Mouse (Mus musculus) embryonic facial prominence, embryonic 11.5 days (tissue): ENCODE data around the gene Defb36. TPM values are rescaled to one million over a fixed set of nuclear protein-coding genes. Genes with fewer than 3 reads are reported as not detected.

ENCODE experiments used
- ATAC-seq: fragments of 200-750 bp; cut with Nextera tagmentation; replicated peaks from 2 replicates; pipeline ENCODE4 v1.8.0; 2017; ENCODE audit warnings: low read depth; ENCODE audit not compliant: insufficient number of reproducible peaks, low FRiP score, low TSS enrichment
- DNase-seq: peaks from one replicate; pipeline ENCODE4 v3.0.0-alpha.2; 2015; ENCODE audit warnings: low spot score
- H3K27ac ChIP-seq: fragments of 300-500 bp; sonication (generic); replicated peaks from 2 replicates; pipeline ENCODE4 v1.5.1; 2014; ENCODE audit warnings: mild to moderate bottlenecking, low read depth, low read length, control low read depth
- H3K27me3 ChIP-seq: fragments of 300-500 bp; sonication (generic); 2 replicates; pipeline ENCODE4 v1.6.1; 2014; ENCODE audit warnings: mild to moderate bottlenecking, low read length, moderate library complexity, mixed read lengths; ENCODE audit not compliant: control insufficient read depth, insufficient read depth
- H3K36me3 ChIP-seq: fragments of 300-500 bp; sonication (generic); replicated peaks from 2 replicates; pipeline ENCODE4 v1.6.1; 2014; ENCODE audit warnings: low read depth, mild to moderate bottlenecking, low read length, moderate library complexity, mixed read lengths; ENCODE audit not compliant: control insufficient read depth, insufficient read depth
- H3K4me1 ChIP-seq: fragments of 300-500 bp; sonication (generic); 2 replicates; pipeline ENCODE4 v1.6.1; 2014; ENCODE audit warnings: low read length, mixed read lengths; ENCODE audit not compliant: control insufficient read depth, insufficient read depth
- H3K4me2 ChIP-seq: fragments of 300-500 bp; sonication (generic); 2 replicates; pipeline ENCODE4 v1.6.1; 2014; ENCODE audit warnings: low read depth, mild to moderate bottlenecking, control low read depth, low read length, moderate library complexity
- H3K4me3 ChIP-seq: fragments of 300-500 bp; sonication (generic); 2 replicates; pipeline ENCODE4 v1.5.1; 2014; ENCODE audit warnings: low read depth, low read length, control low read depth
- H3K9ac ChIP-seq: fragments of 300-500 bp; sonication (generic); replicated peaks from 2 replicates; pipeline ENCODE4 v1.6.1; 2014; ENCODE audit warnings: mild to moderate bottlenecking, control low read depth, low read length
- H3K9me3 ChIP-seq: fragments of 300-500 bp; sonication (generic); replicated peaks from 2 replicates; pipeline ENCODE4 v1.6.1; 2016; ENCODE audit warnings: mild to moderate bottlenecking, low read length, inconsistent platforms, mixed read lengths; ENCODE audit not compliant: control insufficient read depth
- WGBS: fragments of 180-500 bp; shearing (Covaris S2); extraction: QIAGEN DNeasy Blood & Tissue Kit; methylation state at CpG from one replicate; pipeline ENCODE4 v1.1.7; 2014; 5-methylcytosine and 5-hydroxymethylcytosine counted together
- polyA plus RNA-seq: library from polyadenylated mRNA; unstranded; fragments of >200 nt; fragmentation: Nextera tagmentation; extraction: Ambion mirVana; gene quantifications from 2 replicates; pipeline ENCODE4 v1.2.1, GENCODE M21; 2014

Gene Defb36
- polyA plus RNA-seq, 1 experiment from 2014 or later: not detected

DNA sequence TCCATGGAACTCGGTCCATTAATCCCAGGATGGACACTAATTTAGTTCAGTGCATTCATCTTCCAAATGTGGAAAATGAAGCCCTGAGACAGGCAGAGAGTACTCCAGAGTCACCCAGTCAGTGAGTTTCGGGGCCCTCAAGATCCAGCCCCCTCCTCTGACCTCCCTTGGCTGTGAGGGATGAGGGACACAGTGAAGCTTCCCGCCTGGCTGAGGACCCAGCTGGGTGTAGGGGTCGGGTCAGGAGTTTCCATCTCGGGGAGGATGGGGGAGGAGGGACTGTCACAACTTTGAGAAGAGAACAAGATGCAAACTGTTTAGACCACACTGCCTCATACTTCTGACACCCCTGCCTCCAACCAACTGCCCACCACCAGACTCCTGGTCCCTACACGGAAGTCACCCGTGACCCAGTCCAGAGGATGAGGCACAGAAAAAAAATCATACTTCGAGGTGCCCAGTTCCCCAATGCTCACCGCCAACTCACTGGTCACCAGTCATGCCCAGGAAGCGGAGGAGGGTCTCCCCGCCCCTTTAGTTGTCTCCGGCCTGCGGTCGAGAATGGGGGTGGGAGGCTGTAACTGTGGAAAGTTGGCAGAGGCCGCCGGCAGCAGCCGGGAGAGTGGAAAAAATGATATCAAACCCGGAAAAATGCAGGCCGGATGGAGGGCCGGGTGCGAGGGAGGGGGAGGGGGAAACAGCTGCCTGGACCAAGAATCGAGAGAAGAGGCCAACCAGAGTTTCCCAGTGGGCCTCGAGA is 32.3 kb downstream of the Defb36 start:
- Histone ChIP-seq H3K4me1 (peaks cover 2% of the 10 kb centered on the region; the same call in 1 of the 2 replicates), H3K36me3 (no peaks in the 10 kb centered on the region), H3K9ac (no peak overlapping the region), H3K27me3 (no peaks in the 10 kb centered on the region), H3K4me2 (no peak overlapping the region), H3K9me3 (no peaks in the 10 kb centered on the region), H3K4me3 (no peak overlapping the region), H3K27ac (no peak overlapping the region)
- ATAC-seq (no peak), DNase-seq (no peak)
- WGBS: 78% methylated on average over 23 of the region's 23 CpGs

DNA sequence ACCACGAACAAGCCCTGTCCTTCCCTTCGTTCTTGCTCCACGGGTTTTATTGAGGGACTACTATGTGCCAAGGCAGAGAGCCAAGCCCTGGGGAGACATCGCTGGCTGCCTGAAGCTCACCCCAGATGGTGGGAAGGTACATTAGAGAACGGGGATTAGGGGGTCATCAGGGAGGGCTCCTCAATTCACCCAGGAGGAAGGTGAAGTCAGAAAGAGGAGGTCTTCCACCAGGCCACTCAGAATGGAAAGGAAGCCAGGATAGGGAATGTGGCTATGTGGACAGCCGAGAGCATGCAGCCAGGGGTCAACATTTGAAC is 32.8 kb downstream of the Defb36 start:
- WGBS: 89% methylated on average over 6 of the region's 6 CpGs
- H3K9me3 ChIP-seq: no peaks in the 10 kb centered on the region

DNA sequence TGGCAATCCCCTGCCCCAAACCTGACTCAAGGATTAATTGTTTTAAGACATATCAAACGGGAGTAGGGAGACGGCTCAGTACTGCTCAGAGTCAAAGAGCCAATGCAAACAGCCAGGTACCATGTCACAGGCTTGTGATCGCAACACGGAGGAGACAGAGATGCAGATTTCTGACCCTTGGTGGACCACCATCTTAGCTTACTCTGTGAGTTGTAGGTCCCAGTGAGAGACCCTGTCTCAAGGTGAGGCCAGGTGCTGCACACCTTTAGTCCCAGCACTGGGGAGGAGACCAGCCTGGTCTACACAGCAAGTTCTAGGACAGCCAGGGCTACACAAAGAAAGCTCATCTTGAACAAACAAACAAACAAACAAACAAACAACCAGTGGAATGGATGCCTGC is 33.3 kb downstream of the Defb36 start:
- H3K27me3 ChIP-seq: no peaks in the 10 kb centered on the region
- DNase-seq: no peak
- peaks cover 2% of the 10 kb centered on the region; the same call in 1 of the 2 replicates for H3K4me1 ChIP-seq
- H3K4me3 ChIP-seq: no peak overlapping the region
- WGBS: 88% methylated on average over 4 of the region's 4 CpGs
- no peak overlapping the region for H3K27ac ChIP-seq
- H3K4me2 ChIP-seq: no peak overlapping the region
- ATAC-seq: no peak
- H3K36me3 ChIP-seq: no peaks in the 10 kb centered on the region
- no peak overlapping the region for H3K9ac ChIP-seq
- no peaks in the 10 kb centered on the region for H3K9me3 ChIP-seq

More for the DNA sequence above, 32.8 kb downstream of the Defb36 start:
- Histone ChIP-seq H3K4me3 (no peak overlapping the region), H3K27me3 (no peaks in the 10 kb centered on the region), H3K27ac (no peak overlapping the region), H3K4me1 (peaks cover 2% of the 10 kb centered on the region; the same call in 1 of the 2 replicates), H3K36me3 (no peaks in the 10 kb centered on the region), H3K9ac (no peak overlapping the region), H3K4me2 (no peak overlapping the region)
- DNase-seq (no peak), ATAC-seq (no peak)

DNA sequence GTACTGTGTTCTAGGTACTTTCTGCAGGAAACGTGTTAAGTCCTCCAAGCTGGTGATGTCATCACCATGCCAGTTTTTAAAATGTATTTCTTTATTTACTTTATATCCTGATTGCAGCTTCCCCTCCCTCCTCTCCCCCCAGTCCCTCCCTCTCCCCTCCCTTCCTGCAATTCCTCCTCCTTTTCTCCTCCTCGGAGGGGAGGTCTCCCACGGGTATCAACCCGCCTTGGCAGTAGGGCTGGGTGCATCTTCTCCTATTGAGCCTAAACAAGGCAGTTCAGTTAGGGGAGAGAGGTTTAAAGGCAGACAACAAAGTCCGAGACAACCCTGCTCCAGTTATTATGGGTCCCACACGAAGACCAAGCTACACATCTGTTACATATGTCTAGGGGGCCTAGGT is 34.7 kb downstream of the Defb36 start:
- Histone ChIP-seq H3K4me2 (no peak overlapping the region), H3K9me3 (no peaks in the 10 kb centered on the region), H3K4me3 (no peak overlapping the region), H3K4me1 (peaks cover 2% of the 10 kb centered on the region; the same call in 1 of the 2 replicates), H3K9ac (no peak overlapping the region), H3K36me3 (no peaks in the 10 kb centered on the region), H3K27me3 (no peaks in the 10 kb centered on the region), H3K27ac (no peak overlapping the region)
- ATAC-seq (no peak), DNase-seq (no peak)
- WGBS: 54% methylated on average over 6 of the region's 6 CpGs

DNA sequence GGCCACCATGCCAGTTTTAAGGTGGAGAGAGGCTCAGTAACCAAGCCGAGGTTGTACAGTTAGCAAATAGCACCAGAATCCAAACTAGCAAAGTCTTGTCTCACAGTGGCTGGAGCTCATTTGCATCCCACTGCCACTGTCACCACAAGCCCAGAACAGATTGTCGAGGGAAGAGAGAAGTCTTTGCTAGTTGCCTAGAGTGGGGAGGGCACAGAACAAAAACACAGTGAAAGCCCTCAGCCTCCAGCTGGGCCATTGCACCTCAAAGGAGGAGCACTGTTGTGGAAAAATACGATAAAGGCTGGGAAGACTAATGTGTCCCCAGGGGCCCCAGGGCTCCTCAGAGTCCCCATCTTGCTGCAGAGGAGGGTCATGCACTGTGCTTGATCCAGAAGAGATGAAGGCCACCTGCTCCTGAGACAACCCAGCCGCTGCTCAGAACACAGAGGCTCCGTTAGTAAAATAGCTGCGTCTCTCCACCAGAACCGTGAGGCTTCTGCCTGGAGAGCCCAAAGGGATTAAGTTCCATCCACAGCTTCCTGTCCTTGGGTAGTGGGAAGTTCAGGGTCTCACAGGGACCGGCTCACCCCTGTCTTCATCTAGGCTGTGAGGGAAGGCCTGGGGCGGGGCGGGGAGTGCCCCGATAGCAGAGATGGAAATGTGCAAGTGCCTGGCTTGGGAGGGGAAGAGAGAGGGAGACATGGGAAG is 35.4 kb downstream of the Defb36 start:
- no peaks in the 10 kb centered on the region for H3K9me3 ChIP-seq
- no peak overlapping the region for H3K4me3 ChIP-seq
- H3K27ac ChIP-seq: no peak overlapping the region
- ATAC-seq (peak; percentile 30; the same call in 1 of the 2 replicates), DNase-seq (no peak)
- peaks cover 2% of the 10 kb centered on the region; the same call in 1 of the 2 replicates for H3K4me1 ChIP-seq
- H3K27me3 ChIP-seq: no peaks in the 10 kb centered on the region
- no peak overlapping the region for H3K4me2 ChIP-seq
- 15% methylated on average over 11 of the region's 11 CpGs for WGBS
- no peaks in the 10 kb centered on the region for H3K36me3 ChIP-seq
- no peak overlapping the region for H3K9ac ChIP-seq

DNA sequence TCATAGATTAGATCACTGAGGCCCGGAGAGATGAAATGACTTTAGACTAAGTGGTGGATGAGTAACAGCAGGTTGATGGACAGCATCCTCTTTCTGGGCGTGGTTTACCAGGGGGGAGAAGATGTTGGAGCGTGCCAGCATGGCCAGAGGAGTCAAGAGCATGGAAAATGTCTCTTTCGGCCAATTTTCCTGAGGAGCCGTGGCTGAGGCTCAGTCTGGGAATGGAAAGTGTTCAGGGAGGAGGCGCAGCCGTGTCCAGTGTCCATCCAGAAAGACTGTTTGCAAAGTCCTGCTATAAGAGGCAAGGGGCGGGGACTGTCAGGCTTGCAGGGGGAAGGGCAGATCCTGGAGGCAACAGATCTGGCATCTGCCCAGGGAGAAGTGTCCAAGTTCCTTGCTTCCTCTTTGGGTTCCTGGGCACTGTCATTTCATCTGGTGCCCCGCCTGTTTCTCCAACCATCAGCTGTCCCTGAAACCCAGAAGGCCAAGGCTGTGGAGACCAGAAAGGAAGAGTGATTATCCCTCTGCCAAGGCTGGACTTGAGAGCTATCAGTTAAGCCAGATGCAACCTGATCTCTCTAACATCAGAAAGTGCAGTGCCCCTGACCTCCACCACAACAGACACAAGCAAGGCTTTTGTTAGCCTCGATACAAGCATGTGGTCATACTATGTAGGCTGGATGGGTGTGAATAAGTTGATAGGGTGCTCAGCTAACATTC is 48.9 kb downstream of the Defb36 start:
- DNase-seq: no peak
- Histone ChIP-seq H3K4me3 (no peak overlapping the region), H3K27me3 (no peaks in the 10 kb centered on the region), H3K27ac (no peak overlapping the region), H3K4me2 (no peak overlapping the region), H3K4me1 (no peaks in the 10 kb centered on the region), H3K9me3 (no peaks in the 10 kb centered on the region), H3K9ac (no peak overlapping the region), H3K36me3 (no peaks in the 10 kb centered on the region)
- 66% methylated on average over 10 of the region's 10 CpGs for WGBS
- ATAC-seq: no peak

DNA sequence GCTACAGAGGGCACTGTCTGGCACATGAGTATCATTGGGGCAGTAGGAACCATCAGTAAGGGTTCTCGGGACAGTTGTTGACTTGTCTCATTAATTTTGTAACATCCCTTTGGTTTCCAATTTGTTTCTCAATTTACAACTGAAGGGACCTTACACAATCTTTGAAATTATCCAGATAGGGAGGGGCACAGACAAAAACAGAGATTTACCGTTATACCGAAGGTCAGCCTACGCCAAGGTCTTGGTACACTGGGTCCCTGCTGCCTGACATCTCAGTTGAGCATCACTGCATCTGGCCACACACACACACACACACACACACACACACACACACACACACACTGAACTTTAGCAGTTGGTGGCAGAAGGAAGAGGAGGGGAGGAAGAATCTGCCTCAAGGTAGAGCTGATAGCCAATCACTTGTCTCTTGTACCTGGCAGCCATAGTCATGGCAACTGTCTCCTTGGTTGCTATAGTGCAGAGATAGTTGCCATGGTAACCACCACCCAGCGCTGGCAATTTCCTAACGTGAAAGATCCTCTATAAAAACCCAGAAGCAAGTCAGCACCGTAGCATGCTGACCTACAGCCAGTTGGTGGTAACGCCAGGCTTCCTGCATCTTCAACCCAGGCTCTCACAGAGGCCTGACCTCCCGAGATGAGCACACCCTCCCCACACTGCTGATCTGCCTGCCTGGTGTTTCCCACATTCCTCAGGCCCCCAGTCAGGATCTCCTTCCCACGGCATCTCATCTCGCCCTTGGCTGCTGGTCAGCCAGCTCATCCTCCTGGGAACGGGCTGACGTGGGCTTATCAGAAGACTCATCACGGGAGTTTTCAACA is 50.0 kb downstream of the Defb36 start:
- no peak overlapping the region for H3K4me3 ChIP-seq
- 52% methylated on average over 14 of the region's 14 CpGs for WGBS
- H3K4me2 ChIP-seq: no peak overlapping the region
- no peak overlapping the region for H3K9ac ChIP-seq
- H3K27me3 ChIP-seq: no peaks in the 10 kb centered on the region
- no peaks in the 10 kb centered on the region for H3K36me3 ChIP-seq
- ATAC-seq: no peak
- no peak overlapping the region for H3K27ac ChIP-seq
- H3K4me1 ChIP-seq: no peaks in the 10 kb centered on the region
- no peaks in the 10 kb centered on the region for H3K9me3 ChIP-seq
- DNase-seq: peak; percentile 35
